Mouse (Mus musculus) large intestine, adult 2 months (tissue): ENCODE measurements around the gene Anxa4. TPM values are rescaled to one million over a fixed set of nuclear protein-coding genes. Genes with fewer than 3 reads are reported as not detected.

Source experiments
- DNase-seq: peaks from one replicate; pipeline ENCODE4 v3.0.0-alpha.2; 2012; ENCODE audit warnings: low read depth, low spot score
- WGBS: fragments of 180-500 bp; shearing (Covaris S2); methylation state at CpG from one replicate; pipeline ENCODE4 v1.1.7; 2018; 5-methylcytosine and 5-hydroxymethylcytosine counted together
- polyA plus RNA-seq: library from polyadenylated mRNA; depleted of rRNA; stranded (reverse); fragments of >200 nt; gene quantifications from 2 replicates; pipeline ENCODE4 v1.2.3, GENCODE M21; 2012; rRNA removed

Anxa4 gene
- 290 and 706 TPM in 2 replicates for polyA plus RNA-seq

DNA sequence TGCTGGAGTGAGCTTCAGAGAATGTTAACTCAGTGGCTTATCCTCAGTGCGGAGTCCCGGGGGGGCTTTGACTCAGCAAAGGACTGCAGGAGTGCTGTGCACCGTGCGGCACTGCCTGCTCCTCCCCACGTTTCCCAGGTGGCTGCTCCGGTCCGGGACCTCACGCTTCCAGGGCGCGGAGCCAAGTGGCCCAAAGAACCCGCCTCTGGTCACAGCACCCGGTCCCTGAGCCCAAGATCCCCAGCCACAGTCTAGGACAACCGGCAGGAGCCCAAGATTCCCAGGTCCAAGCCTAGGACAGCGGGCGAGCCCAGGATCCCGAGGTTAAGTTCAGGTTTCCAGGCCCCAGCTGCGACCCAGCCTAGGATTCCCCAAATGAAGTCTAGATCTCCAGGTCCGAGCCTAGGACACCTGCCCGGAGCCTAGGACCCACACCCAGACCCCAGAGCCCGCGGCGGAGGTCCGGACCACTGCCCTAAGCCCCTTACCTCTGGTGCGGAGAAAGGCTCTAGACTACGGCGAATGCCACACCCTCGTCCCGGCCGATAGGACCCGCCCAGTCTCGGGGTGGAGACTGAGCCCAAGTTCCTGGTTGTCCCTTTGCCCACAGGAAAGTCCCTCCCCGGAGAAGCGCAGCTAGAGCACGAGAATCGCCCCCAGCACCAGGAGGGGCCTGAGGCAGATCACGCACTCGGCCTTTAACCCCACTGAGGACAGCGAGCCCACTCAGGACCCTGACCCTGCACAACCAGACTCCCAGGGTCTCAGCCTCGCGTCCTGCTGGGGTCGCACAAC is at the start of gene Anxa4:
Gene Anxa4 (minus strand): TSS at position 564 of the 795 bp plus-strand sequence.
- WGBS, result 1% methylated on average over 41 of the region's 41 CpGs
- DNase-seq, result peak; percentile 80

DNA sequence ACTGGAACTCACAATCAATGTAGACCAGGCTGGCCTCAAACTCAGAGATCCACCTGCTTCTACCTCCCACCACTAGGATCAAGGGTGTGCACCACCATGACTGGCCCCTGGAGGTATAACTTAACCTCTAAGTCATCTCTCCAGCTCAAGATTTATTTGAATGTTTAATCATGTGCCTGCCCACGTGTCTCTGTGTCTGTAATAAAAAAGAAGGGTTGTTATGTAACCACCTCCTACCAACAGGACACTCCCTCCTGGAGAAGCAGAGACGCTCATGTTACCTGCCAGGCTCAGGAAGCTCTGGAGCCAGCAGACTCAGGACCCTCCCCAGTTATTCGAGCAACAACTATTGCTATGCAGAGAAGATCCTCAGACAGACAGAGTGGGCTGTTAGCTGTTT is 48.6 kb upstream of the Anxa4 start:
- peak; percentile 55 for DNase-seq
- WGBS, result 25% methylated on average over 3 of the region's 3 CpGs

DNA sequence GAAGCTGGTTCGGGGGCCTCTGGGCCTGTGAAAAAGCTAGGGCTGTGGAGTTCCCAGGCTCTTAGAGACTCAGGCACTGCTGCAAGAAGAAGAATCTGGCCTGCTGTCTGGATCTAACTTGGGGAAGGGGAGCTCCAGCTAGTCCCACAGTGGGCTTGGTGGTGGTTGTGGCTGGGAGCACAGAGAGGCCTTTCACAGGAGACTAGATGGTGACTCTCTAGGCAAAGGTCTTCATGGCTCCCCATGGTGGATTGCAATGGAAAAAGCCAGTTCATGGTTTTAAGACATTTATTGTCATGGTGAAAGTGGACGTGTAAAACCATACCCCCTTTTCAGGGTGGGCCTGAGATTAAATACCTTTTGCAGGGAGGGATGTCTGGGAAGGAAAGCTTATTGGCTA is 45.7 kb upstream of the Anxa4 start:
- DNase-seq, result no peak
- 85% methylated on average over 2 of the region's 2 CpGs for WGBS

DNA sequence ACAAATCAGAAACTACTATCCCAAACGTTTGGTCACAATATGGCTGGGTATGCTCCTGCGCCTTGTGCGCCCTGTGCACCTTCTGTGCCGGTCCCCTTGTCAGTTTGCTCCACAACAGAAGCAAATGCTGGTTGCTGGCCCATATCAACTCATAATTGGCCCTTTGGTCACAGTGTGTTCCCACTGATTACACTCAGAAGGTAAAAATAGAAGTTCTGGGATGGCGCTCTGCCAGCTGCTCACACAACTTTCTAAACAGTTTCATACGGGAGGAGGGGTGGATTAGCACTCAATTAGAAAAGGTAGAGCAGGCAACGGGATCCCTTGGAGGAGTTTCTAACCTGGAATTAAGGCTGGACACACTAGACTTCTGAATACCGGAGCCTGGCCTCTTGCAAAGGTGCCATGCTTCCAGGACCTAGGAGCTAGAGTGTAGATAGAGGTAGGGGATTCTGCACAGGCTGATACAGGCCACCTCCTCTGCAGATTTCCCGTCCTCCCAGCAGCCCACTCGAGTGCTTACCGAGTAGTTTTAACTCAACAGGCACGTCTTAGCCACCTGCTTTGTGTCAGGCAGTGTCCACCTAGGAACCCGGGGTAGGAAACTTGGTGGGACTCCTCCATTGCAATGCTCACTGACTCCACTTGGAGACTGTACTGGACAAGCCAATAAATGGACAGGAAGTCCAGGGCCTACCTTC is 39.6 kb upstream of the Anxa4 start:
- DNase-seq, result no peak
- 63% methylated on average over 13 of the region's 13 CpGs for WGBS

DNA sequence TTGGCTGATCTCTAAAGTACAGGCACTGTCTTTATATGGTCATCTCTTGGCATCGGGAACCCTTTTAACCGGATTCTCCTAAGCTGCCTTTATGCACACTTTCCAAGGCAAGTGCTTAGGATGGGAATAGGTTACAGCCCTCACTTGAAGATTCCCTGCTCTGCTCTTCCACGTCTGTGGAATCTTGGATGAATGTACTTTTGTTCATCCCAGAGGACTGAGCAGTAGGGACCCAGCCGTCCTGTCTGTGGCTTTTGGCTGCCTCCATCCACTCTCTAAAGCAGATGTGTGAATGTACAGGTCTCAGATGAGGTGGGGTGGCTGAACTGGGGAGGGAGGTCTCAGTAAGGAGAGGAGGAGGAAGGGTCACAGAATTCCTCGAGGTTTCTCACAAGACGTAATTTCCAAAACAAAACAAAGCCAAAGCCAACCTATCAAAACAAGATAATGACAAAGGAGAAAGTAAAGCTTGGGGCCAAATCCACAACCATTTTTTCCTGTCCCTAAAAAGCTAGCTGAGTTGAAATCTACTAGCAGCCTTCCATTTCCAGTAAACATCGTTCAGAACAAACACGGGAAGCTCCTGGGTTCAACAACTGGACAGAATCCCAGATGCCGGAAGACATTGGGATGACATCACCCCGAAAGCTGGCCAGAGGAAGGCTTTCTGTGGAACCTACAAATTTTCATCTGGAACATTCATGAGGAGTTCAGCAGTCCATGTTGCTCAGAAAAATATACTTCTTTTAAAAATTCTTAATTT is 37.5 kb upstream of the Anxa4 start:
- 63% methylated on average over 10 of the region's 10 CpGs for WGBS
- DNase-seq, result no peak

DNA sequence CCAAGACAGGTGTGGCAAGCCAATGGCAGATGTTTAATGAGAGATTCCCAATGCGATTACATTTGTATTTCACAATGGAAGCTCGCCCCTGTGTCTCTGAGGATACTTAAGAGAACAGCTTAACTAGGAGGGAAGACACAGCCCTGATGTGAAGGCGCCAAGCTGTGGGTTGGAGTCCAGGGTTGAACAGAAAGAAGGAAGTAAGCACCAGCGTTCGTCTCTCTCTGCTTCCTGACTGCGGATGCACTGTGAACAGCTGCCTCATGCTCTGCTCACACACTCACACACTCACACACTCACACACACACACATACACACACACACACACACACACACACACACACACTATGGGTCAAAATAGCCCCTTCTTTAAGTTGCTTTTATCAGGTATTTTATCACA is 36.4 kb upstream of the Anxa4 start:
- DNase-seq, result no peak
- 56% methylated on average over 6 of the region's 6 CpGs for WGBS

DNA sequence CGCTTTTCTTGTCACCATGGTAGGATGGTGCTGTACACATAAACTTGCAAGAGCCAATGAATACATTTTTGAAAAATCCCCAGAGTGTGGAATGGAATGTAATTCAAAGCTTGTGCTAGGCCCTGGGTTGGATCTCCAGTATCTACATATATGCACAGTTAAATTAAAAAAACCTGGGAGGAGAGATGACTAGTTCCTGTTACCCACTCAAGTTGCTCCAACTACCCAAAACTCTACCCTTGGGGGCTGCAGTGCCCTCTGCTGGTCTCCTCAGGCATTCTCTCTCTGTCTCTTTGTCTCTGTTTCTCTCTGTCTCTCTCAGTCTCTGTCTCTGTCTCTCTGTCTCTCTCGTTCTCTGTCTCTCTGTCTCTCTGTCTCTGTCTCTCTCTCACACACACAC is 34.0 kb upstream of the Anxa4 start:
- WGBS, result 79% methylated on average over 2 of the region's 2 CpGs
- no peak for DNase-seq

DNA sequence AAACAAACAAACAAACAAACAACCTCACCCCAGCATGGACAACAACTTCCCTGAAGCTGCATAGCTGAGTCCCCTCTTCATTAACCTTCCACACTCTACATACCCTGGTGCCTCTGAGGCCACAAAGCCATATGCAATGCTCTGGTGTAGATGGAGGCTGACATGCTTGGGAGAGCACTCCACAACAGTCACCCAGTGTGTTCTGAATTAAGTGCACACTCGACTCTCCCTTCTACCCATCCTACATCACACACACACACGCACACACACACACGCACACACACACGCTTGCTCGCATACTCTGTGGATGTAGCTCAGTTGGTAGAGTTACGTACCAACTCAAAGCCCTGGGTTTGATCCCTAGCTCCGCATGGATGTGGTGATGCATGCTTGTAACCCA is 31.0 kb upstream of the Anxa4 start:
- no peak for DNase-seq
- WGBS, result 96% methylated on average over 7 of the region's 7 CpGs

DNA sequence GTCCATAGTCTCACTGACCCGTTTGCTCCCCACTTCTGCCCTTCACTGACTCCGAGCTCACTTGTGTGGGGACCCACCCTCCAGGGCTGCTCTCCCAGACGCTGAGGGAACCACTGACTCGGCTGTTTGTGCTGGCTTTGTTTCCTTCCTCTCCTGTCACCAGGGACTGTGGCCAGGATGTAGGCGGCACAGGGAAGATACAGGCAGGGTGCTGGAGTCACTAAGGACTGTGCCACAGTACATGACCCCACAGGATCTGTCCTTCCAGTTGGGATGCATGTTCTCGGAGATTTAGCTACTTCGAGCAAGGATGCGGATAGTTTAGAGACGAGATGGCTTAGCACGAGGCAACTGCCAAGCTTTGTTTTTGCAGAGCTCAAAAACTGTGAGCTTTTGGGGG is 30.4 kb upstream of the Anxa4 start:
- DNase-seq, result no peak
- 49% methylated on average over 10 of the region's 10 CpGs for WGBS

DNA sequence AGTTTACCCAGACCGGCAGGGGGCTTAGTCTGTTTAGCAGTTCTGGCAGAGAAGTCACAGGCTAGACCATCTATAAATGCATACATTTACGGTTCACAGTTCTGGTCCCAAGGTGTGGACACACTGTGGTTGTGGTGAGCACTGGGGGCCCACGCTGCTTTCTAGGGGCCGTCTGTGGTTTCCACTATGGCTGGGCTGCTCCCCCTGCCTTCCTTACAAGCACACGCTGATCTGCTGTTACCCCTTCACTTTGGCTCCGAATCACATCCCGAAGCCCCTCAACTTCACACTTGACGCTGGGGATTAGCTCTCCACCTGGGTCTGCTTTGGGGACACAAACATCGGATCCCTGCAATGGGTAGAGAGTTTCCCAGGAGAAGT is 29.7 kb upstream of the Anxa4 start:
- WGBS, result 51% methylated on average over 9 of the region's 9 CpGs
- no peak for DNase-seq

DNA sequence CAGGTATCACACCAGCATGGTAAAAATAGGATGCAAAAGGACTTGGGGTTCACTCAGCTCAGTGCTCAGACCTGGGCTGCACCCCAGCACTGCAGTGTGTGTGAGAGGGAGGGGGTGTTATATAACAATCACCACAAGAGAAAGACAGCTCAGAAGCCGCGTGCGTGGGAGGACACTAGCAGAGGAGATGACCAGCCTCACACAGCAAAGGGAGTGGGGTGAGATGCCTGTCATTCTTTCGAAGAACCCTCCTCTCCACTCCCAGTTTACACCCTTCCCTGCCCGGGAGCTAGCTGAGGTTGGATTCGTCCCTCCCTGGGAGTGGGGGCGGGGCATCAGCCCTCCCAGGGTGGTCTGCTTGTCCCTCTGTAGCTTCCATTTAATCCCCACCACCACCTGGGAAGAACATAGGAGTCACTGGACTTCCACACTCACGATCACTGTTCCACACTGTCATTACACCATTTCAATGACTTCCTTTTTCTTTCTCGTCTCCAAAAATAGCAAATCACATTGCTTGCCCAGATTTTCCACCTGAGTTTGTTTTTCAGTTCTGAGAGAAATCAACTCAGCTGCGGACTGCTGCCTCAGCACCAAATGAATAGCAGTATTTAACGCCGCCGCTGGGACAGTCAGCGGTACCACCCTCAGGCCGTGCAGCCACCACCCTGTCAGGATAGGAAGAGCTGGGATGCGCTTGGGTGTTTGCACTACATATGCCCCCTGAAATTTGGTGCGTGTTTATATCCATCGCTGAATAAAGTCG is 29.1 kb upstream of the Anxa4 start:
- WGBS, result 11% methylated on average over 19 of the region's 19 CpGs
- DNase-seq, result no peak

DNA sequence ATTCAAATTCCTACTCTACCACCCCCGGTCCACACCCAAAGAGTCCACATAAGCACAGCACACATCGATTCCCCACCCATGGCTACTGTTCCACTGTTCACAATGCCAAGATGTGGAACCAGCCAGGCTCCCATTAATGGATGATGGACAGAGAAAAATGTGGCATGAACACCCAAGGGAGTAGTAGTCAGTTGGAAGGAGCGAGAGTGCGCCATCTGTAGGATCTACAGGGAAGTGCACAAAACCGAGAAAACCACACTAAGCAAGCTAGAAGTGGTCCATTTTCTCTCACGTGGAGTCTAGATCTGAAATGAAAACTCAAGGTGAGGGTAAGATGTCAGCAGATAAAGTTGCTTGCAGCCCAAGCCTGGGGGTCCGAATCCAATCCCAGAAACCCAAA is 27.3 kb upstream of the Anxa4 start:
- DNase-seq, result no peak
- WGBS, result 65% methylated on average over 7 of the region's 7 CpGs

DNA sequence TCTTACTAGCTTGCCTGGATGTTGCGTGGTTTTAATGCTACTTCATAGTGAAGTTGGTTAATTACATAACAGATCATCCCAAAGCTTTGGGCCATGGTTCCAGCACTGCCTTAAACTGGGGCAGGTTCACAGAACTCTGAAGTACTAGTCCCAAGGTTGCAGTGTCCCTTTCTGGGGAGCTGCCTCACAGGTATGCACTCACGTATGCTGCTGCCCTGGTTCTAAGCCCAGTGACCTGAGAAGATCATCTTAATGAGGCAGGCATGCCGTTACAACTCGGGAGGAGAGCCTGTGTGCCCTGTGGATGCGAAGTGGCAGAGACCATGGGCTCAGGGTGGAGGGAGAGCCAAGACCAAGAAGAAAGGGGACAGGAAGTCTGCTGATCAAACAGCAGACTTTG is 26.5 kb upstream of the Anxa4 start:
- 88% methylated on average over 5 of the region's 5 CpGs for WGBS
- no peak for DNase-seq

DNA sequence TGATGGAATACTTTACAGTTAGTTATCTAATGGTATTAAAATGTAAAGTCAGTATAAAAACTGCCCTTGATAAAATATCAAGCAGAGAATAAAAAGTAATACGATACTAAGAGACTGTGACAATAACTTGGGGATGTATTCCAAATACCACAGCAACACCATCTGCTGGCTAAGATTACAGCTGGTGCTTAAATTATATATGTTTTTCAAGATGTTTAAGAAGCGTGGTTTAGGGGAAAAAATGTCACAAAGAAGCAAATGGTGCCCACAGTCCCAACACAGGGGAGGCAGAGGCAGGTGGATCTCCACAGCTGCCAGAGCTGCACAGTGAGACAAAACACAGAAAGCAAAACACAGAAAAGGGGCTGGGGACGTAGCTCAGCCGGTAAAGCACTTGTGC is 25.5 kb upstream of the Anxa4 start:
- DNase-seq, result no peak
- 73% methylated on average over 4 of the region's 4 CpGs for WGBS

DNA sequence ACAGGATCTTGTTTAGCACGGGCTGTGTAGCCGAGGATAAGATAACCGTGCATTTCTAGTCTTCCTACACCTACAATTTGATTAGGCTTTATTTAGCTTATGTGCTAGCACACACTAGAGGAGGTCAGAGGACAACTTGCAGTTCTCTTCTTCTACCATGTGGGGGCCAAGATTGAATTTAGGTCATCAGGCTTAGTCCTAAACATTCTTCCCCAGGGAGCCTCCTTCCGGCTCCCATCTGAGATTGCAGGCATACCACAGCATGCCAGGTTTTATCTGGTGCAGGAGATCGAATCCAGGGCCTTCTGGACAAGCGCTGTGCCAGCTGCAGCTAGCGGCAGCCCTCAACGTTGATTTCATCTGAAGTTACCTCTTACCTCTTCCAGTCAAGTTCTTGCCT is 23.2 kb upstream of the Anxa4 start:
- no peak for DNase-seq
- whole genome bisulfite sequencing, result 19% methylated on average over 8 of the region's 8 CpGs

DNA sequence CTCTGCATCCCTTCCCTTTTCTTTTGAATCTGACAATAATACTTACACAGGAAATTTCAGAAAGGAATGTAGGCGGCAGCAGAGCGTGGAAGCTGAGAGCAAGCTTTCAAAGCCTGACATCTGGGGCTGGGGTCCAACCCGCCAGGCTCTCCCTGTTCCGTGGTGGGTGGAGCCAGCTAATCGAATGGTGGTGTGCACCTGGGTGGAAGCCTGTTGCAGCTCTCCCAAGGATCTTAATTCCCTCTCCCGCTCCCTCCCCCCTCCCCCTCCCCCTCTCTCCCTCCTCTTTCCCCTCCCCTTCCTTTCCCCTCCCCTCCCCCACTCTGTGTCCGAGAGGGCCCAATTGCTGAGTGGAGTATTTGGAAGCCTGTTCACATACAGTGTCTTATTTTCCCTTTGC is 22.1 kb upstream of the Anxa4 start:
- WGBS, result 48% methylated on average over 7 of the region's 7 CpGs
- no peak for DNase-seq

DNA sequence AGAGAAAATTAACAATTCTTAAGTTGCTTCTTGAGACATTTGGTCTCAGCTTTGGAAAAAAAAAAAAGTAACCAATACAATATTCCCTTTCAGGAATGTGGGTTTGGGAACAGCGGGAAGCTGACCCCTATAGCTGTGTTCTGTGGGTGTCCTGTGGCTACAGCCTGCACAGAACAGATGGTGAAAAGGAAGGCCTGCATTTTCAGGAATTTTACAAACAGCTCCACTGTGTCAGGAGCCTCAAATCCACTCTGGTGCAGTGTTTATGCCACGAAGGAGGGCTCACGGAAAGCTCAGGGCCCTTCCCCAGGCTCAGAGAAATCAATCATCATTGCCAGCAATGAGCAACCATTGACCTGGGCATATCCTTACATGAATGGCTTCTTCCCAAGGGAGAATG is 21.5 kb upstream of the Anxa4 start:
- no peak for DNase-seq
- WGBS, result 83% methylated on average over 3 of the region's 3 CpGs

DNA sequence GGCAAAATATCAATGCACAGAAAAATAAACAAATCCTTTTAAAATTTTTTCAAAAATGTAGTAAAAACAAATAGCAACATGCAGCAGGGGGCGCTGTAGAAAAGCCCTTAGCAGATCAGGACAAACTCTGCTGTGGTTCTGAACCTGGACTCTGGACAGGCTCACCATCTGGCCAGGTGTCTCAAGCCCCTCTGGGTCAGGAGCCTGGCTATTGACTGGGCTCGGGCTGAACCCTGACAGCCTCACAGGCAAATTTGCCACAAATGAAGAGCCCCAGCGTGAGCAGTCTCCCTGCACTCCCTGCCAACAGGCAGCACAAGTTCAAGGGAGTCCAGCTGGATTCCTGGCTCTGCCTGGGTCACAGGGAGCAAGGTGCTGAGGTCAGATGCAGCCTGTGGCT is 20.0 kb upstream of the Anxa4 start:
- DNase-seq, result no peak
- WGBS, result 28% methylated on average over 3 of the region's 3 CpGs

DNA sequence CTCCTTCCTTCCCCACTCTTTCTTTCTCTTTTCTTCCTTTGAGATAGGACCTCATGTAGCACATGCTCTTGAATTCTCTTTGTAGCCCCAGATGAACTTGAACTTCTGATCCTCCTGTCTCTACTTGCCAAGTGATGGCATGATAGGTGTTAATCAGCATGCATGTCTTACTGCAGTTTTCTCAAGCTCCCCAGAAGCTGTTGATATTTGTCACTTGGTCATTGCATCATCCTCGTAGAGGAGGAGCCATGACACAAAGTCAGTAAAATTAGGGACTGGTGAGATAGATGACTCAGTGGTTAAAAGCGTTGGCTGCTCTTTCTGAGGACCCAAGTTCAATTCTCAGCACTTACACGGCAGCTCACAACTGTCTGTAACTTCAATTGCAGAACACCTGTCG is 19.5 kb upstream of the Anxa4 start:
- DNase-seq, result no peak
- 24% methylated on average over 4 of the region's 4 CpGs for WGBS

DNA sequence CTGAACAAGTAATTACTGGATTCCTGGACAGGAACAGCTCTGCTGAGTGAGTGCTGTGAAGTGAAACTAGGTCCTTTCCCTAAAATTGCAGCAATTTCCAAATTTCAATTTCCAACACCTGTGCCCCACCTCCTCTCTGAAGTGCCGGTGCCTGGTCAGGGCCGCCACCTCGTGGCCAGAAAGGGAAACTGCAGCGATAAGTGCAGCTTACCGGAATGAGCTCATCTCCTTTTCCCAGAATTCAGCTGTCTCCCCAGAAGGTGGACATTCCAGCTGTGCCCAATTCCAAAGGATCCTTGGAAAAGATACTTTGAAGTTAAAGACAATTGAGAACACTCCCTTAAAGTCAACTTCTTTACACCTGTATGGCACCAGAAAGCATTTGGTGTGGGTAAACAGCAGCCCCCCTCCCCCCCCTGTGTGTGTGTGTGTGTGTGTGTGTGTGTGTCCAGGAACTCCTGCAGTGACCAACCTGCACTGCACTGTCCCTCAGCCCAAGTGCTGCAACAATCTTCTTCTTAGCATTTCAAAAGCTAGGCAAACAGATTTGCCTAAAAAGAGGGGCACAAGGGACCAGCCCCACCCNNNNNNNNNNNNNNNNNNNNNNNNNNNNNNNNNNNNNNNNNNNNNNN is 13.2 kb upstream of the Anxa4 start:
- WGBS, result under 1% methylated on average over 5 of the region's 5 CpGs
- DNase-seq, result no peak
